Mouse (Mus musculus): ENCODE results near the gene U2af1l4.

- no peak for TF ChIP-seq GATA1 (IDR thresholded peaks at IDR 0.05; ENCODE audit: borderline replicate concordance, low read length)
- TF ChIP-seq CTCF (IDR thresholded peaks at IDR 0.05; ENCODE audit: low read depth, low read length) = no peak
- TF ChIP-seq TAL1 (conservative IDR thresholded peaks at IDR 0.05; ENCODE audit: low read depth, low read length) = no peak
- TF ChIP-seq POLR2AphosphoS5 (IDR thresholded peaks at IDR 0.05; ENCODE audit: insufficient replicate concordance, low read depth, low read length) = no peak
These were observed 4.3 kb upstream of the U2af1l4 start for GRCm38 (mm10) chr7:30558656-30559442.
